Mouse (Mus musculus) heart, embryonic 13.5 days (tissue): ENCODE data around the gene Msh4. TPM values are rescaled to one million over a fixed set of nuclear protein-coding genes. Genes with fewer than 3 reads are reported as not detected.

ENCODE experiments used
- ATAC-seq: fragments of 200-750 bp; cut with Nextera tagmentation; 2 replicates; pipeline ENCODE4 v1.8.0; 2017; ENCODE audit warnings: moderate TSS enrichment; ENCODE audit not compliant: insufficient number of reproducible peaks, low FRiP score, low TSS enrichment; ENCODE audit errors: extremely low read depth
- H3K27ac ChIP-seq: fragments of 300-500 bp; sonication (generic); replicated peaks from 2 replicates; pipeline ENCODE4 v1.5.1; 2015; ENCODE audit warnings: moderate library complexity, mild to moderate bottlenecking, inconsistent platforms
- H3K27me3 ChIP-seq: fragments of 300-500 bp; sonication (generic); replicated peaks from 2 replicates; pipeline ENCODE4 v1.6.1; 2015; ENCODE audit warnings: mild to moderate bottlenecking, inconsistent platforms
- H3K36me3 ChIP-seq: fragments of 300-500 bp; sonication (generic); 2 replicates; pipeline ENCODE4 v1.6.1; 2015; ENCODE audit warnings: mild to moderate bottlenecking, inconsistent platforms
- H3K4me1 ChIP-seq: fragments of 300-500 bp; sonication (generic); 2 replicates; pipeline ENCODE4 v1.6.1; 2015; ENCODE audit warnings: inconsistent platforms
- H3K4me2 ChIP-seq: fragments of 300-500 bp; sonication (generic); 2 replicates; pipeline ENCODE4 v1.6.1; 2015; ENCODE audit warnings: inconsistent platforms, mild to moderate bottlenecking, moderate library complexity
- H3K4me3 ChIP-seq: fragments of 300-500 bp; sonication (generic); 2 replicates; pipeline ENCODE4 v1.5.1; 2015; ENCODE audit warnings: moderate library complexity, mild to moderate bottlenecking, inconsistent platforms
- H3K9ac ChIP-seq: fragments of 300-500 bp; sonication (generic); 2 replicates; pipeline ENCODE4 v1.6.1; 2015; ENCODE audit warnings: inconsistent platforms, mild to moderate bottlenecking, moderate library complexity
- H3K9me3 ChIP-seq: fragments of 300-500 bp; sonication (generic); 2 replicates; pipeline ENCODE4 v1.6.1; 2016; ENCODE audit warnings: inconsistent platforms
- WGBS: fragments of 180-500 bp; shearing (Covaris S2); methylation state at CpG from one replicate; pipeline ENCODE4 v1.1.7; 2015; ENCODE audit warnings: mixed read lengths; 5-methylcytosine and 5-hydroxymethylcytosine counted together
- polyA plus RNA-seq: library from polyadenylated mRNA; unstranded; fragments of >200 nt; fragmentation: Nextera tagmentation; extraction: Ambion mirVana; gene quantifications from 2 replicates; pipeline ENCODE4 v1.2.1, GENCODE M21; 2015

Gene Msh4
- polyA plus RNA-seq, 1 experiment from 2014 or later = 0.12 TPM

DNA sequence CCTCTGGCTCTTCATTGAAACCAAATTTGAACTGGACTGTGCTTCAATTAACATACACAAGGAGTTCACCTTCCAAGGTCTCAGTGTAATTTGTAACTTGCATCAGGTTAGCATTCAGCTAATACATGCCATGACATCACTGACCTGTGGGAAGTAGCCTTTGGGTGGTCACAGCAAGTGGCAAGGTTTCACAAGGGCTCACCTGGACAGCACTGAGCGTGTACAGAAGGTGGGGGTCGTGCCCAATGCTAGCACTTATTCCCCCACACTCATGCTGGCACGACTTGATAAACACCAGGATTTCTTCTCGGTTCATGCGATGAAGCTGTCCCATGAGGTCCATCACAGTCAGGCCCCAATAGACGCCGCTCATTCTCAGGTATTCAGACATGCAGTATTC, 4.6 kb upstream of the Msh4 start:
- peak overlapping the region; percentile 95 for H3K4me2 ChIP-seq
- peak overlapping the region; percentile 48 for H3K27ac ChIP-seq
- peaks cover 62% of the 10 kb centered on the region for H3K36me3 ChIP-seq
- no peaks in the 10 kb centered on the region for H3K27me3 ChIP-seq
- H3K9ac ChIP-seq = peak overlapping the region; percentile 97
- H3K4me3 ChIP-seq = peak overlapping the region; percentile 79
- H3K9me3 ChIP-seq = no peaks in the 10 kb centered on the region
- ATAC-seq = no peak
- WGBS = 57% methylated on average over 7 of the region's 7 CpGs
- H3K4me1 ChIP-seq = peaks cover 58% of the 10 kb centered on the region

GRCm38 (mm10) chr3:153908919-153909318, 3.0 kb upstream of the Msh4 start:
- 75% methylated on average over 5 of the region's 5 CpGs for WGBS
- no peak overlapping the region for H3K27ac ChIP-seq
- ATAC-seq = no peak

GRCm38 (mm10) chr3:153905251-153906135, 445 bp downstream of the Msh4 start:
- H3K4me1 ChIP-seq = peaks cover 46% of the 10 kb centered on the region
- no peaks in the 10 kb centered on the region for H3K9me3 ChIP-seq
- no peak for ATAC-seq
- H3K9ac ChIP-seq = no peak overlapping the region
- WGBS = 78% methylated on average over 49 of the region's 49 CpGs
- H3K4me3 ChIP-seq = no peak overlapping the region
- H3K4me2 ChIP-seq = no peak overlapping the region
- H3K36me3 ChIP-seq = peaks cover 74% of the 10 kb centered on the region
- H3K27ac ChIP-seq = peak overlapping the region; percentile 15; the same call in 1 of the 2 replicates
- no peaks in the 10 kb centered on the region for H3K27me3 ChIP-seq

More at GRCm38 (mm10) chr3:153908919-153909318, 3.0 kb upstream of the Msh4 start:
- Histone ChIP-seq H3K4me1 (peaks cover 55% of the 10 kb centered on the region), H3K36me3 (peaks cover 77% of the 10 kb centered on the region), H3K9me3 (no peaks in the 10 kb centered on the region), H3K9ac (peak overlapping the region; percentile 97), H3K4me3 (peak overlapping the region; percentile 79; the same call in 1 of the 2 replicates), H3K27me3 (no peaks in the 10 kb centered on the region), H3K4me2 (peak overlapping the region; percentile 95)

DNA sequence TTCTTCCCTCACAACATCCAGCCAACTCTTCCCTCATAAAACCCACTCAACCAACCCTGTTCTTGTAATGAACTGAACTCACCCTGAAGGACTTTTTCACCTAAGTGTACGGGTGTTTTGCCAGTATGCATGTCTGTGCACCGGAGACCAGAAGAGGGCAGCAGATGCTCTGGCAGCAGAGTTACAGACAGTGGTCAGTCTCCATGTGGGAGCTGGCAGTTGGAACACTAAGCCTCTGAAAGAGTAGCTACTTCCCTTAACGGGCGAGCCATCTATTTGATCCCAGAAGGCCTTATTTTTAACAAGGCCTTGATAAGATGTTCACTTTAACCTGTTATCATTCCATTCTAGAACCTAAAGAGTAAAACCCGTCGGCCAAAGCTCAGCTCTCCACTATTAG, 1.4 kb downstream of the Msh4 start:
- Histone ChIP-seq H3K4me2 (no peak overlapping the region), H3K4me1 (peaks cover 37% of the 10 kb centered on the region), H3K9me3 (no peaks in the 10 kb centered on the region), H3K36me3 (peaks cover 65% of the 10 kb centered on the region), H3K9ac (no peak overlapping the region), H3K27ac (no peak overlapping the region; the same call in 1 of the 2 replicates), H3K4me3 (no peak overlapping the region), H3K27me3 (no peaks in the 10 kb centered on the region)
- WGBS = 58% methylated on average over 6 of the region's 6 CpGs
- ATAC-seq = 0 out of 2 replicates have a peak, but pooled peaks have one; percentile 39

- ATAC-seq = no peak
- peaks cover 17% of the 10 kb centered on the region for H3K4me1 ChIP-seq
- no peak overlapping the region; the same call in 1 of the 2 replicates for H3K27ac ChIP-seq
- WGBS = 31% methylated on average over 3 of the region's 3 CpGs
- H3K4me3 ChIP-seq = no peak overlapping the region
- H3K9ac ChIP-seq = no peak overlapping the region
- no peaks in the 10 kb centered on the region for H3K27me3 ChIP-seq
- H3K9me3 ChIP-seq = no peaks in the 10 kb centered on the region
- no peak overlapping the region for H3K4me2 ChIP-seq
- H3K36me3 ChIP-seq = peaks cover 45% of the 10 kb centered on the region
Measured at GRCm38 (mm10) chr3:153902595-153902994, 3.3 kb downstream of the Msh4 start.

DNA sequence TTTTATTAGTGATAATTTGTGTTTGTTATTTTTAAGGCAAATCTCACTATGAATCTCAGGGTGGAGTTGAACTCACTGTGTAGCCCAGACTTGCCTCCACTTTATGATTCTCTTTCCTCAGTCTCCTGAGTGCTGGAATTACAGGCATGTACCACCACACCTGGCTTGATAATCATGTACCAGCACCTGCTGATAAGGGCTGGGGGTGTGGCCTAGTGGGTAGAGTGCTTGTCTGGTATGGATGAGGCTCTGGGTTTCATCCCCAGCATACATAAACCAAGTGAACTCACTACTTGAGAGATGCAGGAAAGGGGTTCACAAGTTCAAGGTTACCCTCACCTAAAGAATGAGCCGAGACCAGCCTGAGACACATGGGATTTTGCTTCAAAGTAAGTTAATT, 4.0 kb downstream of the Msh4 start:
- 73% methylated on average over 1 of the region's 1 CpGs for WGBS
- no peak overlapping the region for H3K27ac ChIP-seq
- no peak overlapping the region for H3K4me2 ChIP-seq
- H3K4me1 ChIP-seq = peaks cover 15% of the 10 kb centered on the region
- H3K9ac ChIP-seq = no peak overlapping the region
- ATAC-seq = no peak
- H3K36me3 ChIP-seq = peaks cover 38% of the 10 kb centered on the region
- no peak overlapping the region for H3K4me3 ChIP-seq
- no peaks in the 10 kb centered on the region for H3K27me3 ChIP-seq
- H3K9me3 ChIP-seq = no peaks in the 10 kb centered on the region

GRCm38 (mm10) chr3:153897216-153897615, 8.7 kb downstream of the Msh4 start:
- H3K9ac ChIP-seq = no peak overlapping the region
- no peak overlapping the region for H3K4me3 ChIP-seq
- WGBS = 54% methylated on average over 6 of the region's 6 CpGs
- H3K4me1 ChIP-seq = peaks cover 4% of the 10 kb centered on the region; the same call in 1 of the 2 replicates
- no peaks in the 10 kb centered on the region for H3K36me3 ChIP-seq
- no peak for ATAC-seq
- no peak overlapping the region for H3K27ac ChIP-seq
- no peaks in the 10 kb centered on the region for H3K9me3 ChIP-seq
- no peaks in the 10 kb centered on the region for H3K27me3 ChIP-seq
- H3K4me2 ChIP-seq = no peak overlapping the region

DNA sequence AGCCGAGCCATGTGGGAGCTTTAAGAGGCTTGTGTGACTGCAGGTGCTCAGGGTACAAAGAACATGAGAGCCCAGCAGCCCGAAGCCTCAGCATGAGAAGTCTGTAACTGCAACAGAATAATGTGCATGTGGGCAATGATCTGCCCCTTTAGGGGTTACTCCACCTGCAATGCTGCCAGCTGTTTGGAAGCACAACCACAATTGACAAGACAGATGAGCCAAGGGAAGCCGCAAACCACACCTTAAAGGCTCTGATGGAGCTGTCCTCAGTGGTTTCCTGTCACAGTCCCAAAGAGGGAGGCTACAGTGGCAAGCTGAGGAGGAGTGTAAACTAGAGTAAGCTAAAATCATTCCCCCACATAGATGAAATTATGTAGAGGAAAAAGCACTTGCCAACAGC, 10.5 kb downstream of the Msh4 start:
- 87% methylated on average over 3 of the region's 3 CpGs for WGBS
- Histone ChIP-seq H3K4me3 (no peak overlapping the region), H3K27me3 (no peaks in the 10 kb centered on the region), H3K36me3 (no peaks in the 10 kb centered on the region), H3K4me1 (no peaks in the 10 kb centered on the region), H3K27ac (no peak overlapping the region), H3K9me3 (no peaks in the 10 kb centered on the region), H3K4me2 (no peak overlapping the region), H3K9ac (no peak overlapping the region)
- ATAC-seq = no peak

DNA sequence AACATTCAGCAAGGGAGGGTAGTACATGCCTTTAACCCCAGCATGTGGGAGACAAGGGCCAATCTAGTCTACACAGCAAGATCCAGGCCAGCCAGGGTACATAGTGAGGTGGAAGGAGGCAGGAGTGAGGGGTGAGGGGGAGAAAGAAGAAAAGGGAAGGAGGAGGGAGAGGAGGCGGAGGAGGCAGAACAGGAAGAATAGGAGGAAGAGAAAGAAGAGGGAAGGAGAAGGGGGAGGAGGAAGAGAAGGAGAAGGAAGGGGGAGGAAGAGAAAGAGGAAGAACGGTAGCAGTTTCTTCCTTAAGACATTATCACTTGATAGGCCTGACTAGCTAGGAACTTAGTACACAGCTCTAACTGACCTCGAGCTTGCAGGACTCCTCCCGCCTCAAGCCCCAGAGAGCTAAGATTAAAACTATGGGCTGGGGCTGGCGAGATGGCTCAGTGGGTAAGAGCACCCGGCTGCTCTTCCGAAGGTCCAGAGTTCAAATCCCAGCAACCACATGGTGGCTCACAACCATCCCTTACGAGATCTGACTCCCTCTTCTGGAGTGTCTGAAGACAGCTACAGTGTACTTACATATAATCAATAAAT, 16.7 kb downstream of the Msh4 start:
- Histone ChIP-seq H3K36me3 (no peaks in the 10 kb centered on the region), H3K4me3 (no peak overlapping the region), H3K4me2 (no peak overlapping the region), H3K4me1 (no peaks in the 10 kb centered on the region), H3K9me3 (no peaks in the 10 kb centered on the region), H3K27me3 (no peaks in the 10 kb centered on the region), H3K9ac (no peak overlapping the region), H3K27ac (no peak overlapping the region)
- 65% methylated on average over 8 of the region's 8 CpGs for WGBS
- no peak for ATAC-seq

DNA sequence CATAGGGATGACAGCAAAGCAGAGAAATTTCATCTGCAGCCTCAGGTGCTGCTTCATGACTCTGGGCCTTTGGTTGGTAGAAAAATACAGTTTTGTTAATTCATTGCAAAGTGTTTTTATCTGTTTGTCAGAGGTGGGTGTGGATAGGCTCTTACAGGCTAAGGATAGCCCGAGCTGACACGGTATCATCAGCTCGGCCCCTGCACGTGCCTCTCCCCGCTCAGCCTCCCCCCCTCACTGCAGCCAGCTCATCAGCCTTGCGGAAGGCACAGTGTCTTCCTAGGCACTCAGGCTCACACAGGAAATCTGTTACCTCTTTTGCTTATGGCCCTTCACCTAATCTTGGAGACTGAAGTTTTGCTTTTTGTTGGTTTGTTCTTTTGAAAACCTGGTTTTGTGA, 17.8 kb downstream of the Msh4 start:
- no peaks in the 10 kb centered on the region for H3K36me3 ChIP-seq
- no peak overlapping the region for H3K4me3 ChIP-seq
- H3K9ac ChIP-seq = no peak overlapping the region
- H3K27me3 ChIP-seq = no peaks in the 10 kb centered on the region
- no peaks in the 10 kb centered on the region for H3K4me1 ChIP-seq
- ATAC-seq = no peak
- H3K4me2 ChIP-seq = no peak overlapping the region
- 30% methylated on average over 6 of the region's 6 CpGs for WGBS
- H3K9me3 ChIP-seq = no peaks in the 10 kb centered on the region
- H3K27ac ChIP-seq = no peak overlapping the region

GRCm38 (mm10) chr3:153886296-153886695, 19.6 kb downstream of the Msh4 start:
- Histone ChIP-seq H3K27me3 (no peaks in the 10 kb centered on the region), H3K4me2 (no peak overlapping the region), H3K9me3 (no peaks in the 10 kb centered on the region), H3K4me3 (no peak overlapping the region), H3K27ac (no peak overlapping the region), H3K36me3 (no peaks in the 10 kb centered on the region), H3K9ac (no peak overlapping the region), H3K4me1 (no peaks in the 10 kb centered on the region)
- no peak for ATAC-seq
